Mouse (Mus musculus): ENCODE results near the gene Gm10837. TPM values are rescaled to one million over a fixed set of nuclear protein-coding genes. Genes with fewer than 3 reads are reported as not detected.

The Gm10837 gene
- polyA plus RNA-seq, 1 experiment from 2014 or later = 0.19 TPM

GRCm38 (mm10) chr14:122534017-122534924 is 43.9 kb downstream of the Gm10837 start, which contains the start of gene Pcca:
Gene Pcca, plus strand, starts transcription at chr14:122534324.
- Histone ChIP-seq H3K36me3 (ENCODE audit: control insufficient read depth, insufficient read depth, low read length) (no peaks in the 10 kb centered on the region), H3K4me1 (ENCODE audit: control insufficient read depth, insufficient read depth, low read length) (peaks cover 10% of the 10 kb centered on the region), H3K27ac (ENCODE audit: low read length) (peak within 1 kb of the TSS; percentile 67), H3K4me3 (ENCODE audit: low read depth, low read length) (peak within 1 kb of the TSS; percentile 84), H3K9me3 (replicated peaks; ENCODE audit: control insufficient read depth, low read length, poor library complexity, severe bottlenecking) (no peaks in the 10 kb centered on the region), H3K9ac (ENCODE audit: low read depth, low read length) (peak within 1 kb of the TSS; percentile 82), H3K27me3 (ENCODE audit: control insufficient read depth, insufficient read depth, low read depth, low read length) (no peaks in the 10 kb centered on the region), H3K4me2 (ENCODE audit: low read length) (peak within 1 kb of the TSS; percentile 79)
- WGBS = 1% methylated on average over 54 of the region's 54 CpGs
- peak; percentile 100 for ATAC-seq

GRCm38 (mm10) chr14:122535986-122536385 is 45.6 kb downstream of the Gm10837 start:
- no peak overlapping the region for H3K4me2 ChIP-seq (ENCODE audit: low read length)
- 91% methylated on average over 1 of the region's 1 CpGs for WGBS
- H3K9ac ChIP-seq (ENCODE audit: low read depth, low read length) = no peak overlapping the region
- no peak overlapping the region for H3K27ac ChIP-seq (ENCODE audit: low read length)
- no peaks in the 10 kb centered on the region for H3K36me3 ChIP-seq (ENCODE audit: control insufficient read depth, insufficient read depth, low read length)
- H3K9me3 ChIP-seq (replicated peaks; ENCODE audit: control insufficient read depth, low read length, poor library complexity, severe bottlenecking) = no peaks in the 10 kb centered on the region
- no peak overlapping the region for H3K4me3 ChIP-seq (ENCODE audit: low read depth, low read length)
- H3K27me3 ChIP-seq (ENCODE audit: control insufficient read depth, insufficient read depth, low read depth, low read length) = no peaks in the 10 kb centered on the region
- no peak for ATAC-seq
- H3K4me1 ChIP-seq (ENCODE audit: control insufficient read depth, insufficient read depth, low read length) = peaks cover 10% of the 10 kb centered on the region

Other genes with a start within 250 kb of the Gm10837 start
- 0.82 and 1.4 TPM in 2 replicates for gene Gm5089, start 39.5 kb upstream of the Gm10837 start, polyA plus RNA-seq (2015; fragmentation: Nextera tagmentation; extraction: Ambion mirVana)
- gene Zic5, start 24.9 kb upstream of the Gm10837 start, polyA plus RNA-seq (2015; fragmentation: Nextera tagmentation; extraction: Ambion mirVana) = 9.5 and 29.0 TPM in 2 replicates
- 6.3 and 15.2 TPM in 2 replicates for gene Zic2, start 15.2 kb upstream of the Gm10837 start, polyA plus RNA-seq (2015; fragmentation: Nextera tagmentation; extraction: Ambion mirVana)
- 25.9 and 38.5 TPM in 2 replicates for gene Pcca, start 43.7 kb downstream of the Gm10837 start, polyA plus RNA-seq (2015; fragmentation: Nextera tagmentation; extraction: Ambion mirVana)

Data from midbrain, embryonic 16.5 days (tissue).